Mouse (Mus musculus) C2C12 (cell line): Measurements from ENCODE around the gene Pcsk5. TPM values are rescaled to one million over a fixed set of nuclear protein-coding genes. Genes with fewer than 3 reads are reported as not detected.

ENCODE experiments used
- H3K27me3 ChIP-seq: one replicate; pipeline ENCODE4 v1.6.1; 2011; ENCODE audit not compliant: control insufficient read depth, insufficient read depth, insufficient read length
- H3K36me3 ChIP-seq: one replicate; pipeline ENCODE4 v1.6.1; 2011; ENCODE audit not compliant: control insufficient read depth, insufficient read depth
- H3K4me3 ChIP-seq: one replicate; pipeline ENCODE4 v1.5.1; 2011; ENCODE audit warnings: mild to moderate bottlenecking, control low read depth; ENCODE audit not compliant: poor library complexity, insufficient read depth, severe bottlenecking
- H3K79me2 ChIP-seq: one replicate; pipeline ENCODE4 v1.6.1; 2011; ENCODE audit not compliant: control insufficient read depth, insufficient read depth
- H3K79me3 ChIP-seq: one replicate; pipeline ENCODE4 v1.6.1; 2011; ENCODE audit warnings: low read depth, control low read depth
- H3ac ChIP-seq: one replicate; pipeline ENCODE3; 2011; ENCODE audit warnings: low read depth; ENCODE audit not compliant: control insufficient read depth, insufficient read length
- CEBPB ChIP-seq: IDR thresholded peaks from one replicate; pipeline ENCODE4 v1.6.1; 2011; ENCODE audit warnings: low read depth, mild to moderate bottlenecking, control low read depth, moderate library complexity
- CTCF ChIP-seq: IDR thresholded peaks from one replicate; pipeline ENCODE4 v1.5.1; 2011; ENCODE audit not compliant: control insufficient read depth, insufficient read depth, insufficient read length
- FOSL1 ChIP-seq: IDR thresholded peaks from one replicate; pipeline ENCODE4 v1.8.0; 2011; ENCODE audit warnings: mild to moderate bottlenecking, low read length; ENCODE audit not compliant: poor library complexity, insufficient read depth, severe bottlenecking
- MAX ChIP-seq: IDR thresholded peaks from one replicate; pipeline ENCODE4 v1.6.1; 2011; ENCODE audit warnings: mild to moderate bottlenecking, control low read depth
- MYOD1 ChIP-seq: IDR thresholded peaks from one replicate; pipeline ENCODE4 v1.6.1; 2011; ENCODE audit warnings: low read depth; ENCODE audit not compliant: control insufficient read depth, insufficient read length
- MYOG ChIP-seq: IDR thresholded peaks from one replicate; pipeline ENCODE4 v1.6.1; 2011; ENCODE audit not compliant: control insufficient read depth, insufficient read length; ENCODE audit errors: extremely low read depth
- USF1 ChIP-seq: IDR thresholded peaks from one replicate; pipeline ENCODE4 v1.6.1; 2011; ENCODE audit warnings: low read depth, mild to moderate bottlenecking, control low read depth, moderate library complexity
- polyA plus RNA-seq: library from polyadenylated mRNA; unstranded; fragments of >200 nt; fragmentation: generic; extraction: Trizol; gene quantifications from one replicate; pipeline ENCODE4 v1.2.1, GENCODE M21; 2012; ENCODE audit warnings: missing spikeins

The Pcsk5 gene
- polyA plus RNA-seq, 1 experiment: not detected

DNA sequence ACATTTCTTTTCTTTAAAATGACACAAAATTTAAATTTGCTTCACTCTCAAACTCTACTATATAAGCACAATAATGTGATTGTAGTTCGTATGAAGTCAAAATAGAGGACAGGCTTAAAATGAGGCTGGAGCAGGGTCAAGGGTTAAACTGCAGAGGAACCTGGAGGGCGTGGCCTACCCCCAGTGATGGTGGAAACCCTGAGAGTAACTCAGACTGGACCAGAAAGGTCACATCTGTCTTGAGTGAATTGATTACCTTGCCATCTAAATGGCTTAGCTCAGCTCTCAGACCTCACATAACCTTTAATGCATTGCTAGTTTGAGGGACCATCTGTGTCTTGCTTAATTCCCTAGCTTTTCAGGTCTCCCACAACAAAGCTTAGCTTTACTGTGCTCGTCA, 323.0 kb downstream of the Pcsk5 start:
- no peak overlapping the region for H3K4me3 ChIP-seq
- H3K79me3 ChIP-seq: no peaks in the 10 kb centered on the region
- H3ac ChIP-seq: no peak overlapping the region
- no peaks in the 10 kb centered on the region for H3K36me3 ChIP-seq
- no peak for TF ChIP-seq MAX
- TF ChIP-seq USF1: no peak
- no peaks in the 10 kb centered on the region for H3K79me2 ChIP-seq
- no peaks in the 10 kb centered on the region for H3K27me3 ChIP-seq

DNA sequence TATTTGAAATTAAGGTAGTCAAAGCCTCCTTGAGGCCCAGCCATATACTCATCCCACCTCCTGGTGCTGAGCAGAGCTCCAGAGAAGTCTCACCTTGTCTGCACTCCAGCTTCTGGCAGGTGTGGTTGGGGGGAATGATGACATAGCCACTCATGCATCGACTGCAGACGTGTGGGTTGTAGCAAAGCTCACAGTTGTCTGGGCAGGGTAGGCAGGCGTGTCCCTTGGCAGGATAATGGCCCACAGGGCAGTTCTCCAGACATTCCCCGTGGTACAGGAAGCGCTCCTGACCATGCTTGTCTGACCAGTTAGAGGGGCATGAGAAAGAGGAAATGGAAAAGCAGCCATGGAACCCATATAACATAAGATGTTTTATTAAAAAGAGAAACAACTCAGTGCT, 326.1 kb downstream of the Pcsk5 start:
- Histone ChIP-seq H3K36me3 (no peaks in the 10 kb centered on the region), H3ac (no peak overlapping the region), H3K79me3 (no peaks in the 10 kb centered on the region), H3K4me3 (no peak overlapping the region), H3K79me2 (no peaks in the 10 kb centered on the region), H3K27me3 (no peaks in the 10 kb centered on the region)
- no peak for TF ChIP-seq MYOD1
- no peak for TF ChIP-seq USF1
- no peak for TF ChIP-seq MAX
- TF ChIP-seq CEBPB: no peak
- no peak for TF ChIP-seq CTCF
- TF ChIP-seq FOSL1: no peak
- TF ChIP-seq MYOG: no peak

DNA sequence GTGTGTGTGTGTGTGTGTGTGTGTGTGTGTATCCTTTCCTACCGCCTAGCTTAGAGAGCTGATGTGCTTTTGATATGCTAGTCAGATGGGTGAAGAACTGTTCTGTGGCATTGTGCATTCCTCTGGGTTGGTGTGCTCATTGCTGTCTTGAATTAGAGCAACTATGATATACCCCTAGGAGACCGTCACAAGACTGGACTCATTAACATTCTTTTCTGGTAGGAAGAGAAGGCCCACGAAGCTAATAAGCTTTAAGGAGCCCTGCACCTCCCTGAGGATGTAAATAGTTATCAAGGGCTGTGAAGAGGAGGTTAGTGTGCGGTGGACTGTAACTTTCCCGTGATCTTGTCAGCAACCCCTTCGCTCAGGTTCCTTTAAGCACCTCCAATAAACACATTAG, 333.2 kb downstream of the Pcsk5 start:
- no peak overlapping the region for H3ac ChIP-seq
- no peaks in the 10 kb centered on the region for H3K79me3 ChIP-seq
- no peaks in the 10 kb centered on the region for H3K27me3 ChIP-seq
- H3K79me2 ChIP-seq: no peaks in the 10 kb centered on the region
- no peaks in the 10 kb centered on the region for H3K36me3 ChIP-seq
- no peak overlapping the region for H3K4me3 ChIP-seq
- TF ChIP-seq USF1 (no peak), CEBPB (no peak), MYOG (no peak), CTCF (no peak)

DNA sequence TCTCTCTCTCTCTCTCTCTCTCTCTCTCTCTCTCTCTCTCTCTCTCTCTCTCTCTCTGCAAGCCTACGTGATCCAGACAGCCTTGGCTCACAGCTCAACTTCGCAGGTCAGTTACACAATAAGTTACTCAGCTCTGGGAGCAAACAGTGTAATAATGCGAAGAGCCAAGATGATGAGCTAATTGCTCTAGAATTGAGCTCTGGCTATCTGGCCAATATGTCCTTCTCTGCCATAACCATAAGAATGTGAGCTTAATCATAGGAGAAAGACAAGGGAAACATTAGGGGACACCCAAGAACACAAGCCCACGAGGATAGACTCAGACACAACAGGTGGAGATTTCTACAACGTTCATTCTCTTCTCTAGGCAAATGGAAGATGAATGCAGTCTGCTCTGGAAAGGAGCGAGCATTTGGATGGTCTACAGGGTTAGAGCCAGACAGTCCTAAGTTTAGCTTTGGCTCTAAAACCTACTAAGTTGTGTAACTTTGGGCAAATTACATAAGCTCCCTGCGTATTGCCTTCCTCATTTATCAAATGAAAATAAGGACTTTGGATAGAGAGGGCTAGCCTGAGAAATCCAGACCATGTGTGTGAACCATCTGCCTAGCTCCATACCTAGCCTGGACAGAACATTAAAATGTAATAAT, 338.7 kb downstream of the Pcsk5 start:
- TF ChIP-seq USF1 (no peak), MYOD1 (no peak), CTCF (no peak), MYOG (no peak), CEBPB (no peak), MAX (no peak), FOSL1 (no peak)
- no peaks in the 10 kb centered on the region for H3K79me2 ChIP-seq
- H3ac ChIP-seq: no peak overlapping the region
- no peaks in the 10 kb centered on the region for H3K36me3 ChIP-seq
- no peaks in the 10 kb centered on the region for H3K79me3 ChIP-seq
- H3K4me3 ChIP-seq: no peak overlapping the region
- H3K27me3 ChIP-seq: no peaks in the 10 kb centered on the region

DNA sequence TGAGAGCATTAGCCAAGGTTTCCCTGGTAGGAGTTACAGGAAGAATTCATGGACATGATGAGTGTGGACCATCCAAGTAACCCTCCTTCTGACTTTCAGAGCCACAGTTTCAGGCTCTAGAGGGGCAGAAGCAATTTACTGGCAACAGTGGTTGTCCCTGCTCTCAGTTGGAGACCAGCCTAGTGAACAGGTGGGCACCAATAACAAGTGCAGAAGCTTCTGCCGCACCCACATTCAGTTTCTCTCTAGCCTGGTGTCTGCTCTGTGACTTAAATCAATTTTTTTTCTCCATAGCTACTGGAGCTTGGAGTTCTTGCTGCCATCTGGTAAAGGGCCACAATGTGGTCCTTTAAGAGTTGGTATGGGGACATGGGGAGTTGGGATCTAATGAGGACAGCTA, 341.3 kb downstream of the Pcsk5 start:
- H3K79me2 ChIP-seq: no peaks in the 10 kb centered on the region
- H3K4me3 ChIP-seq: no peak overlapping the region
- H3ac ChIP-seq: no peak overlapping the region
- no peaks in the 10 kb centered on the region for H3K36me3 ChIP-seq
- no peaks in the 10 kb centered on the region for H3K79me3 ChIP-seq
- TF ChIP-seq CEBPB: no peak
- TF ChIP-seq FOSL1: no peak
- TF ChIP-seq MYOD1: no peak
- no peaks in the 10 kb centered on the region for H3K27me3 ChIP-seq

DNA sequence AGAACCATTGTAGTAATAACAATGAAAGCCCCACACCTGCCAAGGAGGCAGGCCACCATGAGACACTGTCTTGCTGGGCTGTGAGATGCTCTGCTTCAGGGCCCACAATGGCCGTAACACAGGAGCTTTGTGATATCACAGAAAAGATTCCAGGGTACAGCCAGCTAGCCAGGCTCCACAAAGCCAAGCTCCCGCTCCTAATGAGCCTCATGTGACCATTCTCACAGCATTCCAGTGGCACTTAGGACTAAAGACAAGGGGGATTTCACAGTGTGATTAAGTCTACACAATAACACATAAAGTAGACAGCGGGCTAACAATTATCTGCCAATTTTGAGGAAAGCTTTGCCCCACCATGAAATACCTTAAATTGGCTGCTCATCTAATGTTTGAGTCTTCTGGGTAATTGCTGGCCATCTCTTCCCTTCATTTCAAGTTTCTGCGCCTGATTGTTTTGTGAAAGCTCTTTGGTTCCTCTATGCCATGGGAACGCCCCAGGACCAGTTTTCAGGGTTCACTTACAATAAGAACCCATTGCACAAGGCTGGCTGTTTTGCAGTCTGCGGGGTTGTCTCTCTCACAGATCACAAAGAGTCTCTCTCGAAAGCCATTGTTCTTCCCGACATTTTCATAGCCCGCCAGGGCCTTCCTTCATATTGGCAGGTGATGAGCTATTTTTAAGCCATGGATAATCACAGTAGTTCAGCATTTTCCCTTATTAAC, 345.4 kb downstream of the Pcsk5 start:
- no peak for TF ChIP-seq USF1
- no peak for TF ChIP-seq FOSL1
- TF ChIP-seq CTCF: no peak
- no peak for TF ChIP-seq MYOD1
- no peak for TF ChIP-seq MAX
- TF ChIP-seq MYOG: no peak
- no peak for TF ChIP-seq CEBPB
- Histone ChIP-seq H3K79me2 (no peaks in the 10 kb centered on the region), H3K79me3 (no peaks in the 10 kb centered on the region), H3K4me3 (no peak overlapping the region), H3ac (no peak overlapping the region), H3K36me3 (no peaks in the 10 kb centered on the region), H3K27me3 (no peaks in the 10 kb centered on the region)
